Mouse (Mus musculus): ENCODE results near the gene Tex9.

- TF ChIP-seq EP300 (IDR thresholded peaks at IDR 0.05; ENCODE audit: insufficient read depth, low read depth, low read length) (no peak), POLR2A (IDR thresholded peaks at IDR 0.05; ENCODE audit: insufficient read depth, low read depth, low read length) (no peak)
Measured at GRCm38 (mm10) chr9:72422753-72423152, 69.3 kb downstream of the Tex9 start.

All from heart, adult 2 months (tissue).